In the genomic region with DNA sequence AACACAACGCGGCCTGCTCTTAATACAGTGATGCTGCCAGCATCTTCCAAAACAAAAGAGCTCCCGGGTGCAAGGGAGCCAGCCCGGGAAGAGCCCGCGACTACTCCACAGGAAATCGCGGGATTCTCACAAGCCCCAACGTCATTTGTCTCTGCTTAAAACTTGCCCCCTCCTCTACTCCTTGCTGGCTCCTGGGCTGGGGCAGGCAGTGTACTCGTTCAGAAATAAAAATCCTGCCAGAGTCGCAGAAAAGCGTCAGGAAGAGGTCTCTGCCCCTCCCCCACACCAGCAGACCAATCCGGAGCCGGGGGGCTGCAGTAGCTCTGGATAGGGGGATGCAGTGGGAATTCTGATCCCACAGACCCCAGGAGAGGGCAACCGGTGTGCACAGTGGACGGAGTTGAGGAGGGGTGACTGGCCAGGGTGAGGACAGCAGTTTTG, we compare ENCODE assay signal across 9 mouse cellular contexts. TPM values are rescaled to one million over a fixed set of nuclear protein-coding genes. Genes with fewer than 3 reads are reported as not detected.
DNase-seq lines count a peak whose midpoint lies in the region; ATAC-seq lines count a peak whose summit lies in the region.
"Had no signal": no experiment of that assay in that cellular context is flagged by ENCODE, and none has a peak within 500 bp of the region (broad histone marks: within the 10 kb centered on the region; RNA-seq: fewer than 3 reads in every experiment).

No protein-coding gene starts in this region.

- peak overlapping the region; percentile 27 for H3K9ac ChIP-seq in forebrain, embryonic 15.5 days (replicated peaks)

- peak overlapping the region; percentile 24; the same call in 1 of the 2 replicates for H3K27ac ChIP-seq in forebrain, embryonic 15.5 days (replicated peaks)

- DNase-seq in cerebellum, postnatal 10 days, result peak; percentile 52 to 62
- DNase-seq in cerebellum, adult 9-10 months, result no peak
- DNase-seq in 416B (ENCODE audit: low read depth), result peak; percentile 73
- DNase-seq in mesoderm, embryonic 11.5 days (ENCODE audit: low read depth, low spot score), result peak; percentile 71
- no peak for DNase-seq in c-Kit-positive CD71-positive TER-119-positive erythroid progenitor cells, embryonic 14.5 days (ENCODE audit: low spot score)
- DNase-seq in thymus, postnatal 36 days, result no peak
- DNase-seq in gastrocnemius, postnatal 4 days (ENCODE audit: low spot score in 2 of 2), result no peak
- DNase-seq: thymus, postnatal 4 days had no signal

- H3K4me1 ChIP-seq in forebrain, embryonic 15.5 days, result peaks cover 22% of the 10 kb centered on the region

- peak; percentile 59 for ATAC-seq in forebrain, embryonic 15.5 days (replicated peaks)

- no peaks in the 10 kb centered on the region for H3K27me3 ChIP-seq in forebrain, embryonic 15.5 days

- no peaks in the 10 kb centered on the region for H3K9me3 ChIP-seq in forebrain, embryonic 15.5 days

- peak overlapping the region; percentile 34 for H3K4me3 ChIP-seq in forebrain, embryonic 15.5 days

- H3K36me3 ChIP-seq in forebrain, embryonic 15.5 days, result no peaks in the 10 kb centered on the region

- peak overlapping the region; percentile 46 for H3K4me2 ChIP-seq in forebrain, embryonic 15.5 days (replicated peaks)

- 1% methylated on average over 16 of the region's 16 CpGs for WGBS in forebrain, embryonic 15.5 days

RNA-seq across cellular contexts. Expression of a gene that starts 50.2 kb away (rescaled TPM):
- polyA plus RNA-seq in forebrain, embryonic 15.5 days (2015; fragmentation: Nextera tagmentation; extraction: Ambion mirVana), result 4.1 and 4.2 TPM in 2 replicates
- 1 to 10 TPM; 5.0 to 5.4 TPM for total RNA-seq in gastrocnemius, postnatal 4 days (2021)

Comparison
In these comparisons a context has a peak if more than half of its experiments do, and no peak if none do; other contexts are left out.
1. DNase-seq: peak in cerebellum, postnatal 10 days (2 of 2), 416B (single experiment) and mesoderm, embryonic 11.5 days (single experiment); none in cerebellum, adult 9-10 months (single experiment), c-Kit-positive CD71-positive TER-119-positive erythroid progenitor cells, embryonic 14.5 days (single experiment), thymus, postnatal 36 days (0 of 2) and gastrocnemius, postnatal 4 days (0 of 2).